Mouse (Mus musculus) cerebellum, adult (tissue): ENCODE results near the gene Txndc11.

Experiments
- ATAC-seq: cut with Nextera tagmentation; 2 replicates; pipeline ENCODE4 v1.9.2; 2017; ENCODE audit warnings: mild to moderate bottlenecking, moderate library complexity, mixed read lengths; ENCODE audit not compliant: insufficient number of reproducible peaks, low FRiP score, low TSS enrichment

Gene Txndc11

GRCm38 (mm10) chr16:11066029-11066832 lies 68.2 kb downstream of the Txndc11 start, which contains the start of gene Litaf:
TSS of gene Litaf (minus strand) at chr16:11066157.
- peak; percentile 90 for ATAC-seq

DNA sequence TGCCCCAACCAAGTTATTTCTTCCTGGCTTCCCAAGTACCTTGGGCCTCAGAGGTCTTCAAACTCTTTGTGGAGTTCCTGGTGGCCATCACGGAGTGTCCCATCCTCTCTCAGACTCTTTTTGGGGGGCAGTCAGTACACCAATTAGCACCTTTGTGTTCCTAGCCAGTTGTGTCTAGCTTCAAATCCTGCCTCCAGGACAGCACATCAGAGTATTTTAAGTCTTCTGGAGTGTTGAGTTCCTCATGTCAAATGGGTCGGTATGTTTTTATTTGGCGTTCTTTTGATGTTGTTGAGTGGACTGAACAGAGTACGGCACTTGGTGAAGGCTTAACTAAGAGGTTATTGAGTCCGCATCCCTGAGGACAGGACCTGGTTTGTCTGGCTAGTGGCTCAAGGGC lies 69.0 kb downstream of the Txndc11 start:
- no peak for ATAC-seq

- no peak for ATAC-seq
Observed at GRCm38 (mm10) chr16:11064742-11065141, 69.7 kb downstream of the Txndc11 start.

DNA sequence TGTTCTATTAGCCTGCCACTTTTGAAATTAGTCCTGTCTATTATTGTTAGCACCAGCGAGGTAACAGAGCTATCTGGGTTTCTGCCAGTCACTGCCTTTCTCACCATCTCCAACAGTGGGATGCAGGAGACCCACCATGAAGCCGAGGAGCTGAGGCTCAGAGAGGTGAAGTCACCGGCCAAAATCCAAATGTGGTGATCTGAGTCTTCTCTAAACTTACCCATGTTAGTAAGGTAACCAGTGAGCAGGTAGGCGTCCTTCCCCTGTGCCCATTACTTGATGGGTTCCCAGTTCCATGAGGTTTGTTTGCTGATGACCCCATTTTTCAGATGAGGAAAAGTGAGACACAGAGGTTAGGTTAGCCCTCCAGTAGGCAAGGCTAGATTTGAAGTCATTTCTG lies 70.1 kb downstream of the Txndc11 start:
- ATAC-seq = no peak

- ATAC-seq = no peak
Observed at GRCm38 (mm10) chr16:11062794-11063721, 71.4 kb downstream of the Txndc11 start.

- ATAC-seq = no peak
Observed at GRCm38 (mm10) chr16:11060645-11061044, 73.8 kb downstream of the Txndc11 start, which contains the start of gene Snn. TSS of gene Snn (plus strand) at chr16:11060945.

DNA sequence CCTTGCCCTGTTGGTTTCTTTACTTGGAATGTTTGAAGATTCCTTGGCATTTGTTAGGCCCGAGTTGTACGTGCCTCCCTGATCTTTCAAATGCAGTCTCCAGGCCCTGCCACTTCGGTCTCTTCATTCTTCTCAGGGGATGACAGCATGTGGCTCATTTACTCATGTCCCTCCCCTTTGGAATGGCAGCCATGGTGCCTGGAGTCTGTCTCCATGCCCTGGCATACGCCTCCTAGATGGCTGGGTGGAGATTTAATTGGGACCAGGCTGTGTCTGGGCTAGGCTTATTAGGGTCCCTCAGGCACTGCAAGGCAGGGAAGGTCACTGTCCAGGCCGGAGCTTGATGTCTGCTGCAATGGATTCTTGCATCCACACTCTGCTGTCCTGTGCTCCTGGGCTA lies 78.5 kb downstream of the Txndc11 start:
- no peak for ATAC-seq

- no peak for ATAC-seq
Observed at GRCm38 (mm10) chr16:11054871-11055270, 79.6 kb downstream of the Txndc11 start.

- ATAC-seq = no peak
Observed at GRCm38 (mm10) chr16:11054409-11054808, 80.0 kb downstream of the Txndc11 start.

- ATAC-seq = no peak
Observed at GRCm38 (mm10) chr16:11051134-11051533, 83.3 kb downstream of the Txndc11 start.

DNA sequence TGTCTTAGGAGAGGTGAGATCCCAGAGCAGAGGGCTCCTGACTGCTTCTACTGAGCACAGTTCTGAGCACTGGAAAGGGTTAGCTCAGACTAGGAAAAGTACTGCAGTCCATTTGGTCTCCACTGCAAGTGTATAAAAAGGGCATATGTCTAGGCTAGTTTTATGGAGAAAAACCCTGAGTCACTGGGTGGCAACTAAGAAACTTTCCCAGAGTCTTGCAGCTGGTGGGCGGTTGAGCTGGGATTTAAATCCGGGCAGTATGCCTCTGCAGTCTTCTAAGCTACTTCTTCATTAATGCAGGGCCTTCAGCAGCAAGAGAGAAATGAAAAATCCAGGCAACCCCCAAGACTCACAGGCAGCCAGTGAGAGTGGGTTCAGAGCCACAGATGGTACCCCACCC lies 84.2 kb downstream of the Txndc11 start:
- no peak for ATAC-seq

DNA sequence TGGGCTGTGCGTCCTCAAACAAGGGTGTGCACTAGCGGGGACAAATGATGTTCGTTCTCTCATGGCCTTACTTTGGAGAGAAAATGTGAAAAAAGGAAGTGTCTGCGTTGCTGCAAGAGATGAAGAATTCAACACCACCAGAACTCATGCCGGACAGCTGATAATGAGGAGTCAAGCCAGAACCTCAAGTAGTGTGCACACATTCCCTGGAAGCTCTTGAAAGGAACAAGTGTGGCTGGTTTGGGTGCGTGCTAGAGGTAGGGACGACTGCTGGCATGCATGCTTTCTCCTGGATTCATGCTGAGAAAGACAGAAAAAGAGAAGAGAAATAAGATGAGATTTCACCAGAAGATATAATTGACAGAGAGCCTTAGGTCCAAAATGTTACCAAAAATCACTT lies 87.3 kb downstream of the Txndc11 start:
- no peak for ATAC-seq

GRCm38 (mm10) chr16:11046437-11046836 lies 88.0 kb downstream of the Txndc11 start:
- ATAC-seq = no peak

GRCm38 (mm10) chr16:11043239-11043638 lies 91.2 kb downstream of the Txndc11 start:
- ATAC-seq = no peak

DNA sequence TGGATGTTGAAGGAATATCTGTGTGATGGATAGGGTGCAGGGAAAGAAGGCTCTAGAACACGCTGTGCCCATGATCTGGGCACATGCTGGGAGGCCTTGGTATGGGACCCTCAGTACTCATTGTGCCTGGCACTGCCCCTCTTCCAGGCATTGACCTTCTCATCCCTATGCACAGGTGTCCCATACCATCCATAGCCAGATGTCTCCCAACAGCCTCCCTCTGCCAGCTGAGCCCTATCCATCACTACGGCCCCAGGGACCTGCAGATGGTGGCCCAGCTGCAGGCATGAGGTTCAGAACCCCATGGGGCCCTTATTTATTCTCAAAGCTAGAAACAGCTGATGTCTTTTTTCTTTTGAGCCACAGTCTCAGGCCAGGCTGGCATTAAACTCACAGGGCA lies 93.8 kb downstream of the Txndc11 start:
- no peak for ATAC-seq

GRCm38 (mm10) chr16:11035790-11036431 lies 98.5 kb downstream of the Txndc11 start:
- ATAC-seq = peak; percentile 90

GRCm38 (mm10) chr16:11035273-11035672 lies 99.2 kb downstream of the Txndc11 start:
- no peak for ATAC-seq

- peak; percentile 42; the same call in 1 of the 2 replicates for ATAC-seq
Observed at GRCm38 (mm10) chr16:11034193-11034803, 100.2 kb downstream of the Txndc11 start.

- ATAC-seq = no peak
Observed at GRCm38 (mm10) chr16:11031320-11031719, 103.1 kb downstream of the Txndc11 start.

- no peak for ATAC-seq
Observed at GRCm38 (mm10) chr16:11030844-11031243, 103.6 kb downstream of the Txndc11 start.
